Mouse (Mus musculus): ENCODE data around the gene Nucb1. TPM values are rescaled to one million over a fixed set of nuclear protein-coding genes. Genes with fewer than 3 reads are reported as not detected.
"Not testable (repeated sequence)": the region's sequence is repeated elsewhere in the genome, so short reads cannot be mapped to it uniquely, and the experiment has no call there.

The Nucb1 gene
- polyA plus RNA-seq, 1 experiment from 2014 or later, result 190 TPM

DNA sequence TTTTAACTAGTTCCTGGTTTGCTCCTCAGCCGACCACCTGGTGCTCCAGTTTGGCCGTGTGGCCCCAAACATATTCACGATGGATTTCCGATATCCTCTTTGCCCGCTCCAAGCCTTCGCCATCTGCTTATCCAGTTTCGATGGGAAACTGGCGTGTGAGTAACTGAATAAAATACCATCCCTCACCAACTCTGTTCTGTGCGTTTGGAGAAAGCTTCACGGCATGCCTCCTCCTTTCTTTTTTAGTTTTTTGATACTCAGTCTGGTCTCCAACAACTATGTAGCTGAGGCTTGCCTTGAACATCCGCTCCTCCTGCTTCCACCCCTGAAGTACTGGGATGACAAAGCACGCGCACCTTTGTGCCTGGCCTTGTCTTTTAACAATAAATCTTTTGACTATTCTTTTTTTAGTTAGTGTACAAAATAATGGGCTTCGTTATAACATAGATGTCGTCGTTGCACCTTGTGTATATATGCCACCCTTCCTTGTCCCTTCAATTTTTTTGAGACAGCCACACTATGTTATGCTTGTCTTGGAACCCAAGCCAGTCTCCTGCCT is 12.1 kb upstream of the Nucb1 start:
- Histone ChIP-seq H3K4me1 (ENCODE audit: control insufficient read depth, insufficient read depth, low read length) (peaks cover 21% of the 10 kb centered on the region), H3K27ac (ENCODE audit: low read depth, low read length) (no peak overlapping the region)
- 61% methylated on average over 16 of the region's 16 CpGs for WGBS

DNA sequence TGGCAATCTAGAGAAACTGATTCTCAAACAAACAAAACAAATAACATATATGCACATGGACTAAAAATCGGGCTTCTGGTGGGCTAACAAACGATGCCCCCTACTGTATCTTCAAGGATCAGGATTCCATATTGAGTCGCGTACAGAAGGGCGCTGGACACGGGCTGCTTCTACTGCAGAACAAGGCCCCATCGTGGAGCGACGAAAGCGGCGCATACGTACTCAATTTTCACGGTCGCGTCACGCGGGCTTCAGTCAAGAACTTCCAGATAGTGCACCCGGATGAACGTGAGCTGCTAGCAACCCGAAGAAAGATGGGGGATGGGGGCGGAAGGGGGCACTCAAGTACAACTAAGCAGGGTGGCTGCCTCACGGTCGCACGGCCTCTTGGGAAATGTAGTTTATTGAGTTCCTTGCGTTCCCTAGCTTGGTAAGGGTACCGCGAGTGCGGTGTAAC is 11.6 kb upstream of the Nucb1 start:
- ATAC-seq (ENCODE audit: low FRiP score, low TSS enrichment), result peak; percentile 61
- H3K9me3 ChIP-seq (ENCODE audit: control insufficient read depth, low read length), result no peaks in the 10 kb centered on the region
- peaks cover 7% of the 10 kb centered on the region; the same call in 1 of the 2 replicates for H3K36me3 ChIP-seq (ENCODE audit: control insufficient read depth, insufficient read depth, low read length)
- H3K4me2 ChIP-seq (replicated peaks; ENCODE audit: low read depth, low read length), result peak overlapping the region; percentile 45
- peak overlapping the region; percentile 55 for H3K9ac ChIP-seq (ENCODE audit: low read depth, low read length)
- no peaks in the 10 kb centered on the region for H3K27me3 ChIP-seq (ENCODE audit: control insufficient read depth, insufficient read depth, low read length)
- peak overlapping the region; percentile 53 for H3K4me3 ChIP-seq (ENCODE audit: low read length)
- peak overlapping the region; percentile 78; the same call in 1 of the 2 replicates for H3K27ac ChIP-seq (ENCODE audit: low read depth, low read length)
- 2% methylated on average over 28 of the region's 28 CpGs for WGBS
- H3K4me1 ChIP-seq (ENCODE audit: control insufficient read depth, insufficient read depth, low read length), result peaks cover 21% of the 10 kb centered on the region

More for the DNA sequence above, 12.1 kb upstream of the Nucb1 start:
- Histone ChIP-seq H3K4me2 (replicated peaks; ENCODE audit: low read depth, low read length) (peak overlapping the region; percentile 45), H3K4me3 (ENCODE audit: low read length) (peak overlapping the region; percentile 53), H3K36me3 (ENCODE audit: control insufficient read depth, insufficient read depth, low read length) (peaks cover 7% of the 10 kb centered on the region; the same call in 1 of the 2 replicates), H3K27me3 (ENCODE audit: control insufficient read depth, insufficient read depth, low read length) (no peaks in the 10 kb centered on the region), H3K9me3 (ENCODE audit: control insufficient read depth, low read length) (no peaks in the 10 kb centered on the region), H3K9ac (ENCODE audit: low read depth, low read length) (peak overlapping the region; percentile 55; the same call in 1 of the 2 replicates)
- ATAC-seq (ENCODE audit: low FRiP score, low TSS enrichment), result no peak; the same call in 1 of the 2 replicates

DNA sequence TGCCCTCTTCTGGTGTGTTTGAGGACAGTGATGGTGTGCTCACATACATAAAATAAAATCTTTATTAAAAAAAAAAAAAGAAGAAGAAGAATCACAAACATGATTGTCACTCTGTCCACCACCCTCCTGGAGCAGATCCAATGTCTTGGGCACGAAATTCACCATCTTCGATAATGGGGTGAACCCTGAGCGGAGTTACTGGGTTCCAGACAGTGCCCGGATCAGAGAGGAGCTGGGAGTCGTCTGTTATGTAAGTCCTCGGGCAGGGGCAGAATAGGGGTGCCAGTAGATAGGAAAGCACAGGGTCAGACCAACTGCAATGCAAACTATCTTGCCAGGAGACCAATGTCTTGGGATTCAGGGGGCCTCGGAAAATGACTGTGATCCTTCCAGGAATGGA is 10.4 kb upstream of the Nucb1 start:
- Histone ChIP-seq H3K4me3 (ENCODE audit: low read length) (no peak overlapping the region), H3K27me3 (ENCODE audit: control insufficient read depth, insufficient read depth, low read length) (no peaks in the 10 kb centered on the region), H3K27ac (ENCODE audit: low read depth, low read length) (no peak overlapping the region), H3K4me1 (ENCODE audit: control insufficient read depth, insufficient read depth, low read length) (peaks cover 21% of the 10 kb centered on the region), H3K9ac (ENCODE audit: low read depth, low read length) (no peak overlapping the region), H3K4me2 (replicated peaks; ENCODE audit: low read depth, low read length) (no peak overlapping the region), H3K9me3 (ENCODE audit: control insufficient read depth, low read length) (no peaks in the 10 kb centered on the region), H3K36me3 (ENCODE audit: control insufficient read depth, insufficient read depth, low read length) (peaks cover 7% of the 10 kb centered on the region; the same call in 1 of the 2 replicates)
- ATAC-seq (ENCODE audit: low FRiP score, low TSS enrichment), result no peak
- 92% methylated on average over 7 of the region's 7 CpGs for WGBS

DNA sequence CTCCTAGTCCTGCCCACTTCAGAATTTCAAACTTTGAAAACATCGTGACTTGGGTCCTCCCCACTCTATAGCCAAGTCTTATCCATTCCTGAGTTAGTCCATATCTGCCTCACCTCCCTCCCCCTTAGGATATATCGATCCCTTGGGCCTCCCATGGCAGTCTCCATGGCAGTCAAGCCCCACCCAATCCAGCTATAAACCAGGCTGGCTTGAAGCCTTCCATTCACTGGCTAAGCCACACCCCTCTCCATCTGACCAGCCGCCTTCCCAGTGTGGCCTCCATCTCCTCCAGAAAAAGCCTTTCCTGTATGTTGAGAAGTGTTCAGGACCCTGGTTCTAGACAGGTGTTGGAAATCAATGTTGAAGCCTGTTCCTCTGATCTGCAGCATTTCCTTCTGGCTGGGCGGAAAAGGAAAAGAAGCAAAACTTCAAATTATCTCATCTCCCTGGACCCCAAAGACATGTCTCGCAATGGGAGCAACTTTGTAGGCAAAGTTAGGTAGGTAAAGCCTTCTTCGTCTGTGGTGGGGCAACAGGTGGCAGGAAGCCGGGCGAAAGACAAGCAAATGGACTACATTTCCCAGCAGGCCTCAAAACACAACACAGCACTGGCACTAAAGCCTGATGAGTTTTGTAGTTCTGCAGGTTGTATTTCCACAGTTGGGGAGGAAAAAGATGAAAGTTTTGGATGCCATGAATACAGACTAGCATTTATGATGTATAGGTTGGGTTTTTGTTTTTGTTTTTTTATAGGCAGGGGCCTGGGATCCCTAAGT is 9.3 kb upstream of the Nucb1 start:
- Histone ChIP-seq H3K4me1 (ENCODE audit: control insufficient read depth, insufficient read depth, low read length) (peaks cover 17% of the 10 kb centered on the region), H3K27me3 (ENCODE audit: control insufficient read depth, insufficient read depth, low read length) (no peaks in the 10 kb centered on the region)
- WGBS, result 67% methylated on average over 8 of the region's 8 CpGs

DNA sequence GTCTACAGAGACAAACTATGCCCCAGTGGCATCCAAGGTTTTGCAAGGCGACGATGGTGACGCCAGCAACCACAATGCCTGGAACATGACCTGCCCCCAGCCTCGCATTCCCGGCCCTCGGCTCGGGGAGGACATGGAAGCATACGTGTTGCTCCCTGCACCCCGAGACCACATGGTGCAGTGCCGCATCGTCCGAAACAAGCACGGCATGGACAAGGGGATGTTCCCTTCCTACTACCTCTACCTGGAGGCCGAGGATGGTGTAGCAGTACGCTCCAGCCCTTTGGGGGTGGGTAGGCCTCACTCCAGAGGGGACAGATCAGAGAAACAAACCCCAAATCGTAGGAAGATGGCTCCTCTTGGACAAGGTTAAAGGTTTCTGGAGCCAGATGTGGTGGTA is 8.4 kb upstream of the Nucb1 start:
- H3K36me3 ChIP-seq (ENCODE audit: control insufficient read depth, insufficient read depth, low read length), result peaks cover 2% of the 10 kb centered on the region; the same call in 1 of the 2 replicates
- no peak overlapping the region for H3K9ac ChIP-seq (ENCODE audit: low read depth, low read length)
- 91% methylated on average over 16 of the region's 16 CpGs for WGBS
- no peak overlapping the region for H3K4me2 ChIP-seq (replicated peaks; ENCODE audit: low read depth, low read length)
- no peak overlapping the region for H3K4me3 ChIP-seq (ENCODE audit: low read length)
- no peak overlapping the region for H3K27ac ChIP-seq (ENCODE audit: low read depth, low read length)
- H3K9me3 ChIP-seq (ENCODE audit: control insufficient read depth, low read length), result no peaks in the 10 kb centered on the region
- H3K4me1 ChIP-seq (ENCODE audit: control insufficient read depth, insufficient read depth, low read length), result peaks cover 13% of the 10 kb centered on the region
- no peaks in the 10 kb centered on the region for H3K27me3 ChIP-seq (ENCODE audit: control insufficient read depth, insufficient read depth, low read length)
- no peak for ATAC-seq (ENCODE audit: low FRiP score, low TSS enrichment)

More for the DNA sequence above, 9.3 kb upstream of the Nucb1 start:
- Histone ChIP-seq H3K4me2 (replicated peaks; ENCODE audit: low read depth, low read length) (no peak overlapping the region), H3K4me3 (ENCODE audit: low read length) (no peak overlapping the region), H3K9me3 (ENCODE audit: control insufficient read depth, low read length) (no peaks in the 10 kb centered on the region), H3K36me3 (ENCODE audit: control insufficient read depth, insufficient read depth, low read length) (peaks cover 6% of the 10 kb centered on the region; the same call in 1 of the 2 replicates), H3K9ac (ENCODE audit: low read depth, low read length) (no peak overlapping the region), H3K27ac (ENCODE audit: low read depth, low read length) (no peak overlapping the region)
- ATAC-seq (ENCODE audit: low FRiP score, low TSS enrichment), result no peak

DNA sequence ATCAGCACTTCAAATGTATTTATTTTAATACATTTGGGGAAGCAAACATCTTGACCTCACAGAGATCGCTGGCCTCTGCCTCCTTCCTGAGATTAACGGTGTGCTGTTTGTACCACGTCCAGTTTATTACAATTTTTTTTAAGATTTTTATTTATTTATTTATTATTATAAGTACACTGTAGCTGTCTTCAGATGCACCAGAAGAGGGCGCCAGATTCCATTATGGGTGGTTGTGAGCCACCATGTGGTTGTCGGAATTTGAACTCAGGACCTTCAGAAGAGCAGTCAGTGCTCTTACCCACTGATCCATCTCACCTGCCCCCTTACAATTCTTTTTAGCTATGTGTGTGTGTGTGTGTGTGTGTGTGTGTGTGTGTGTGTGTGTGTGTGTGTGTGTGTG is 6.6 kb upstream of the Nucb1 start:
- ATAC-seq (ENCODE audit: low FRiP score, low TSS enrichment); H3K9me3 ChIP-seq (ENCODE audit: control insufficient read depth, low read length); H3K4me3 ChIP-seq (ENCODE audit: low read length); H3K27me3 ChIP-seq (ENCODE audit: control insufficient read depth, insufficient read depth, low read length); H3K4me1 ChIP-seq (ENCODE audit: control insufficient read depth, insufficient read depth, low read length); H3K4me2 ChIP-seq (replicated peaks; ENCODE audit: low read depth, low read length); H3K36me3 ChIP-seq (ENCODE audit: control insufficient read depth, insufficient read depth, low read length); H3K27ac ChIP-seq (ENCODE audit: low read depth, low read length); H3K9ac ChIP-seq (ENCODE audit: low read depth, low read length): not testable (repeated sequence)
- WGBS, result 77% methylated on average over 5 of the region's 5 CpGs

DNA sequence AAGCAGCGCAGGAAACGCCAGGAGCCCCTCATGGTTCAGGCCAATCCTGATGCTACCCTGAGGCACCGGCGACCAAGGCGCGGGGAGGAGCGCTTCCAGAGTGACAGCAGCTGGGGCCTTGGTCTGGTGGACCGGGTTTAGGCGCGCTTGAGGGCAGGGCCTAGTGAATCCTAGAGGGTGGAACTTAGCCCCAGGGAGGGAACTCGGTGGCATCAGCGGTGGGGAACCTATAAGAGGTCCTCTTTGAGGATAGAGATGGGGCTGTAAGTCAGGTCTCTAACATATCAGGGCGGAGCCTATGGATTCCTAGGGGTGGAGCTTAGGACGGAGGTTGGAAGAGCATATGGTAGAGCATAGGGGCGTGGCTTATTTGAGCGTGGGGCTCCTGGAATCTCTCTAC is 5.2 kb upstream of the Nucb1 start:
- Histone ChIP-seq H3K27ac (ENCODE audit: low read depth, low read length) (peak overlapping the region; percentile 51), H3K4me1 (ENCODE audit: control insufficient read depth, insufficient read depth, low read length) (peaks cover 3% of the 10 kb centered on the region), H3K4me3 (ENCODE audit: low read length) (no peak overlapping the region), H3K4me2 (replicated peaks; ENCODE audit: low read depth, low read length) (peak overlapping the region; percentile 11), H3K9ac (ENCODE audit: low read depth, low read length) (no peak overlapping the region), H3K9me3 (ENCODE audit: control insufficient read depth, low read length) (no peaks in the 10 kb centered on the region), H3K27me3 (ENCODE audit: control insufficient read depth, insufficient read depth, low read length) (no peaks in the 10 kb centered on the region), H3K36me3 (ENCODE audit: control insufficient read depth, insufficient read depth, low read length) (no peaks in the 10 kb centered on the region)
- WGBS, result 28% methylated on average over 16 of the region's 16 CpGs
- peak; percentile 53 for ATAC-seq (ENCODE audit: low FRiP score, low TSS enrichment)

DNA sequence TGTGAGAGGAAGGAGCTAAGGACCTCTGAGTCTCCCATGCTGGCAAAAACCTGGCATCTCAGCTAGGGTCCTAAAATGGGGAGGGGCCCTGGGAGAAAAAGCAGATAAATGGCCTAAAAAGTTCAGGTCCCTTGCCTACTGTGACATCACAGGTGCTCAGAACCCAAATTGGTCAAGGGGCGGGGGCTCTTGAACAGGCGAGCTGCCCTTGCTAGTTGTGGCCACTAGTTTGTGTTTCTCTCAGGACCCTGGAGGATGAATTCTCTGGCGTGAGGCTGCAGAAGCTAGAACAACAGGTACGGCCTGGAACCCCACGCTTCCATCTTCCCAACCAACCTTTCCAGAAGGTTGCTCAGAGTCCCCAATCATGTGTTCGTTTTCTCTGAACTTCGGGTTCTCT is 4.2 kb upstream of the Nucb1 start:
- ATAC-seq (ENCODE audit: low FRiP score, low TSS enrichment), result no peak
- Histone ChIP-seq H3K9ac (ENCODE audit: low read depth, low read length) (no peak overlapping the region), H3K9me3 (ENCODE audit: control insufficient read depth, low read length) (no peaks in the 10 kb centered on the region), H3K27ac (ENCODE audit: low read depth, low read length) (no peak overlapping the region), H3K4me1 (ENCODE audit: control insufficient read depth, insufficient read depth, low read length) (peaks cover 6% of the 10 kb centered on the region), H3K4me3 (ENCODE audit: low read length) (no peak overlapping the region), H3K36me3 (ENCODE audit: control insufficient read depth, insufficient read depth, low read length) (no peaks in the 10 kb centered on the region), H3K4me2 (replicated peaks; ENCODE audit: low read depth, low read length) (no peak overlapping the region), H3K27me3 (ENCODE audit: control insufficient read depth, insufficient read depth, low read length) (no peaks in the 10 kb centered on the region)
- 80% methylated on average over 7 of the region's 7 CpGs for WGBS
